ENCODE assay signal across 25 mouse cellular contexts in genomic region chr10:47566449-47567079, GRCm38 (mm10).
"Had no signal": no experiment of that assay in that cellular context is flagged by ENCODE, and none has a peak within 500 bp of the region (broad histone marks: within the 10 kb centered on the region; RNA-seq: fewer than 3 reads in every experiment).

No protein-coding gene starts in this region.

- ATAC-seq: hindbrain, postnatal 0 days; intestine, embryonic 16.5 days had no signal

- H3K27ac ChIP-seq: heart, adult 2 months; heart, embryonic 13.5 days; heart, embryonic 15.5 days; hindbrain, embryonic 13.5 days; hindbrain, embryonic 15.5 days; hindbrain, postnatal 0 days; kidney, embryonic 15.5 days; kidney, postnatal 0 days; limb, embryonic 12.5 days; limb, embryonic 15.5 days had no signal

- H3K27me3 ChIP-seq: heart, embryonic 13.5 days; heart, embryonic 15.5 days; hindbrain, embryonic 13.5 days; hindbrain, embryonic 15.5 days; kidney, embryonic 15.5 days; limb, embryonic 12.5 days; limb, embryonic 15.5 days had no signal

- DNase-seq: gastrocnemius, postnatal 14 days; gastrocnemius, postnatal 36 days; heart, adult 11 months; heart, adult 2 months; heart, postnatal 14 days; heart, postnatal 36 days; kidney, adult 11 months; kidney, adult 2 months; kidney, adult 9 months; kidney, postnatal 14 days; kidney, postnatal 36 days; layer of hippocampus, adult 9-11 months; layer of hippocampus, postnatal 36 days; left cerebral cortex, postnatal 4 days had no signal

- H3K9me3 ChIP-seq: heart, embryonic 13.5 days; heart, embryonic 15.5 days; hindbrain, embryonic 13.5 days; hindbrain, embryonic 15.5 days; kidney, embryonic 15.5 days; limb, embryonic 12.5 days; limb, embryonic 15.5 days had no signal

- H3K36me3 ChIP-seq: heart, embryonic 13.5 days; heart, embryonic 15.5 days; hindbrain, embryonic 13.5 days; hindbrain, embryonic 15.5 days; kidney, embryonic 15.5 days; limb, embryonic 12.5 days; limb, embryonic 15.5 days had no signal

- H3K4me1 ChIP-seq: heart, embryonic 13.5 days; heart, embryonic 15.5 days; hindbrain, embryonic 13.5 days; hindbrain, embryonic 15.5 days; kidney, embryonic 15.5 days; limb, embryonic 12.5 days; limb, embryonic 15.5 days had no signal

- H3K9ac ChIP-seq: heart, embryonic 13.5 days; heart, embryonic 15.5 days; hindbrain, embryonic 13.5 days; hindbrain, embryonic 15.5 days; kidney, embryonic 15.5 days; limb, embryonic 12.5 days; limb, embryonic 15.5 days had no signal

- H3K4me3 ChIP-seq: heart, adult 2 months; heart, embryonic 13.5 days; heart, embryonic 15.5 days; hindbrain, embryonic 13.5 days; hindbrain, embryonic 15.5 days; kidney, embryonic 15.5 days; limb, embryonic 12.5 days; limb, embryonic 15.5 days had no signal

- H3K4me2 ChIP-seq: heart, embryonic 11.5 days; heart, embryonic 13.5 days; heart, embryonic 15.5 days; hindbrain, embryonic 13.5 days; hindbrain, embryonic 15.5 days; kidney, embryonic 15.5 days; limb, embryonic 12.5 days; limb, embryonic 15.5 days had no signal
